Mouse (Mus musculus) embryonic facial prominence, embryonic 11.5 days (tissue): ENCODE measurements around the gene Gm49776. TPM values are rescaled to one million over a fixed set of nuclear protein-coding genes. Genes with fewer than 3 reads are reported as not detected.

Source experiments
- ATAC-seq: fragments of 200-750 bp; cut with Nextera tagmentation; replicated peaks from 2 replicates; pipeline ENCODE4 v1.8.0; 2017; ENCODE audit warnings: low read depth; ENCODE audit not compliant: insufficient number of reproducible peaks, low FRiP score, low TSS enrichment
- DNase-seq: peaks from one replicate; pipeline ENCODE4 v3.0.0-alpha.2; 2015; ENCODE audit warnings: low spot score
- H3K27ac ChIP-seq: fragments of 300-500 bp; sonication (generic); replicated peaks from 2 replicates; pipeline ENCODE4 v1.5.1; 2014; ENCODE audit warnings: mild to moderate bottlenecking, low read depth, low read length, control low read depth
- H3K27me3 ChIP-seq: fragments of 300-500 bp; sonication (generic); 2 replicates; pipeline ENCODE4 v1.6.1; 2014; ENCODE audit warnings: mild to moderate bottlenecking, low read length, moderate library complexity, mixed read lengths; ENCODE audit not compliant: control insufficient read depth, insufficient read depth
- H3K36me3 ChIP-seq: fragments of 300-500 bp; sonication (generic); replicated peaks from 2 replicates; pipeline ENCODE4 v1.6.1; 2014; ENCODE audit warnings: low read depth, mild to moderate bottlenecking, low read length, moderate library complexity, mixed read lengths; ENCODE audit not compliant: control insufficient read depth, insufficient read depth
- H3K4me1 ChIP-seq: fragments of 300-500 bp; sonication (generic); 2 replicates; pipeline ENCODE4 v1.6.1; 2014; ENCODE audit warnings: low read length, mixed read lengths; ENCODE audit not compliant: control insufficient read depth, insufficient read depth
- H3K4me2 ChIP-seq: fragments of 300-500 bp; sonication (generic); 2 replicates; pipeline ENCODE4 v1.6.1; 2014; ENCODE audit warnings: low read depth, mild to moderate bottlenecking, control low read depth, low read length, moderate library complexity
- H3K4me3 ChIP-seq: fragments of 300-500 bp; sonication (generic); 2 replicates; pipeline ENCODE4 v1.5.1; 2014; ENCODE audit warnings: low read depth, low read length, control low read depth
- H3K9ac ChIP-seq: fragments of 300-500 bp; sonication (generic); replicated peaks from 2 replicates; pipeline ENCODE4 v1.6.1; 2014; ENCODE audit warnings: mild to moderate bottlenecking, control low read depth, low read length
- H3K9me3 ChIP-seq: fragments of 300-500 bp; sonication (generic); replicated peaks from 2 replicates; pipeline ENCODE4 v1.6.1; 2016; ENCODE audit warnings: mild to moderate bottlenecking, low read length, inconsistent platforms, mixed read lengths; ENCODE audit not compliant: control insufficient read depth
- WGBS: fragments of 180-500 bp; shearing (Covaris S2); extraction: QIAGEN DNeasy Blood & Tissue Kit; methylation state at CpG from one replicate; pipeline ENCODE4 v1.1.7; 2014; 5-methylcytosine and 5-hydroxymethylcytosine counted together
- polyA plus RNA-seq: library from polyadenylated mRNA; unstranded; fragments of >200 nt; fragmentation: Nextera tagmentation; extraction: Ambion mirVana; gene quantifications from 2 replicates; pipeline ENCODE4 v1.2.1, GENCODE M21; 2014

Gene Gm49776
- polyA plus RNA-seq, 1 experiment from 2014 or later: 0.94 TPM

- Histone ChIP-seq H3K27ac (no peak overlapping the region), H3K27me3 (no peaks in the 10 kb centered on the region), H3K36me3 (peaks cover 22% of the 10 kb centered on the region), H3K4me2 (no peak overlapping the region), H3K4me1 (0 out of 2 replicates have a peak, but pooled peaks cover 2% of the 10 kb centered on the region), H3K4me3 (no peak overlapping the region), H3K9me3 (no peaks in the 10 kb centered on the region), H3K9ac (no peak overlapping the region)
- DNase-seq: no peak
- 92% methylated on average over 1 of the region's 1 CpGs for WGBS
- ATAC-seq: no peak
These were observed 4.3 kb downstream of the Gm49776 start for GRCm38 (mm10) chr16:18253866-18254265.

- no peak overlapping the region for H3K9ac ChIP-seq
- ATAC-seq (no peak), DNase-seq (no peak)
- H3K4me1 ChIP-seq: 0 out of 2 replicates have a peak, but pooled peaks cover 2% of the 10 kb centered on the region
- no peak overlapping the region for H3K4me3 ChIP-seq
- no peaks in the 10 kb centered on the region for H3K27me3 ChIP-seq
- no peak overlapping the region for H3K27ac ChIP-seq
- 85% methylated on average over 6 of the region's 6 CpGs for WGBS
- H3K4me2 ChIP-seq: no peak overlapping the region
- H3K36me3 ChIP-seq: peaks cover 14% of the 10 kb centered on the region
- no peaks in the 10 kb centered on the region for H3K9me3 ChIP-seq
These were observed 5.4 kb downstream of the Gm49776 start for GRCm38 (mm10) chr16:18252736-18253135.

- H3K36me3 ChIP-seq: peaks cover 8% of the 10 kb centered on the region; the same call in 1 of the 2 replicates
These were observed 7.0 kb downstream of the Gm49776 start for GRCm38 (mm10) chr16:18250828-18251790.

GRCm38 (mm10) chr16:18250231-18250630 is 7.9 kb downstream of the Gm49776 start:
- 66% methylated on average over 4 of the region's 4 CpGs for WGBS
- DNase-seq (no peak), ATAC-seq (no peak)
- peak overlapping the region; percentile 34 for H3K9ac ChIP-seq
- no peaks in the 10 kb centered on the region for H3K27me3 ChIP-seq
- H3K4me1 ChIP-seq: 0 out of 2 replicates have a peak, but pooled peaks cover 2% of the 10 kb centered on the region
- peak overlapping the region; percentile 96; the same call in 1 of the 2 replicates for H3K4me3 ChIP-seq
- peaks cover 10% of the 10 kb centered on the region for H3K36me3 ChIP-seq
- 0 out of 2 replicates have a peak overlapping the region, but pooled peaks have one; percentile 76 for H3K27ac ChIP-seq
- no peaks in the 10 kb centered on the region for H3K9me3 ChIP-seq
- H3K4me2 ChIP-seq: peak overlapping the region; percentile 90

More at GRCm38 (mm10) chr16:18250828-18251790, 7.0 kb downstream of the Gm49776 start:
- Histone ChIP-seq H3K4me3 (no peak overlapping the region), H3K27ac (no peak overlapping the region), H3K9ac (peak overlapping the region; percentile 34), H3K4me1 (0 out of 2 replicates have a peak, but pooled peaks cover 2% of the 10 kb centered on the region), H3K9me3 (no peaks in the 10 kb centered on the region), H3K27me3 (no peaks in the 10 kb centered on the region), H3K4me2 (peak overlapping the region; percentile 3; the same call in 1 of the 2 replicates)
- WGBS: 75% methylated on average over 10 of the region's 10 CpGs
- ATAC-seq (no peak), DNase-seq (no peak)

GRCm38 (mm10) chr16:18249364-18249967 is 8.7 kb downstream of the Gm49776 start:
- peak; percentile 20 for ATAC-seq
- peaks cover 16% of the 10 kb centered on the region for H3K36me3 ChIP-seq
- 9% methylated on average over 27 of the region's 27 CpGs for WGBS

GRCm38 (mm10) chr16:18248433-18249363 is 9.4 kb downstream of the Gm49776 start, which contains the start of the genes Trmt2a and Ranbp1:
Gene Trmt2a, plus strand, starts transcription at chr16:18248679.
Gene Ranbp1, minus strand, starts transcription at chr16:18248732.
- peaks cover 16% of the 10 kb centered on the region for H3K36me3 ChIP-seq

More at GRCm38 (mm10) chr16:18249364-18249967, 8.7 kb downstream of the Gm49776 start:
- peak overlapping the region; percentile 90 for H3K4me2 ChIP-seq
- peak overlapping the region; percentile 76 for H3K27ac ChIP-seq
- 0 out of 2 replicates have a peak, but pooled peaks cover 2% of the 10 kb centered on the region for H3K4me1 ChIP-seq
- H3K9me3 ChIP-seq: no peaks in the 10 kb centered on the region
- peak; percentile 27 for DNase-seq
- H3K9ac ChIP-seq: peak overlapping the region; percentile 98
- H3K27me3 ChIP-seq: no peaks in the 10 kb centered on the region
- H3K4me3 ChIP-seq: peak overlapping the region; percentile 96

More at GRCm38 (mm10) chr16:18248433-18249363, 9.4 kb downstream of the Gm49776 start, which contains the start of the genes Trmt2a and Ranbp1:
- peak; percentile 99 for DNase-seq
- H3K9ac ChIP-seq: peak within 1 kb of the TSS; percentile 98
- H3K27me3 ChIP-seq: no peaks in the 10 kb centered on the region
- H3K4me3 ChIP-seq: peak within 1 kb of the TSS; percentile 96
- H3K27ac ChIP-seq: peak within 1 kb of the TSS; percentile 89
- H3K4me2 ChIP-seq: peak within 1 kb of the TSS; percentile 90
- WGBS: under 1% methylated on average over 100 of the region's 102 CpGs
- no peaks in the 10 kb centered on the region for H3K9me3 ChIP-seq
- H3K4me1 ChIP-seq: 0 out of 2 replicates have a peak, but pooled peaks cover 2% of the 10 kb centered on the region
- peak; percentile 94 for ATAC-seq
